Mouse (Mus musculus) embryonic facial prominence, embryonic 11.5 days (tissue): ENCODE results near the gene Slc17a5. TPM values are rescaled to one million over a fixed set of nuclear protein-coding genes. Genes with fewer than 3 reads are reported as not detected.

Experiments
- polyA plus RNA-seq: library from polyadenylated mRNA; unstranded; fragments of >200 nt; fragmentation: Nextera tagmentation; extraction: Ambion mirVana; gene quantifications from 2 replicates; pipeline ENCODE4 v1.2.1, GENCODE M21; 2014

The Slc17a5 gene
- polyA plus RNA-seq, 1 experiment from 2014 or later, result 11.8 TPM

Other genes with a start within 250 kb of the Slc17a5 start
- not detected in 2 replicates for gene Gsta2, start 232.3 kb downstream of the Slc17a5 start, polyA plus RNA-seq
- not detected in 2 replicates for gene Dppa5a, start 219.9 kb downstream of the Slc17a5 start, polyA plus RNA-seq
- 1.4 and 1.9 TPM in 2 replicates for gene Ooep, start 209.3 kb downstream of the Slc17a5 start, polyA plus RNA-seq
- 0.15 TPM in 1 of 2 replicates, not detected in the other for gene Ddx43, start 192.3 kb downstream of the Slc17a5 start, polyA plus RNA-seq
- 0.84 and 0.92 TPM in 2 replicates for gene Cgas, start 144.8 kb downstream of the Slc17a5 start, polyA plus RNA-seq
- 21.4 and 24.7 TPM in 2 replicates for gene Mto1, start 139.8 kb downstream of the Slc17a5 start, polyA plus RNA-seq
- gene Gm17324, start 139.3 kb downstream of the Slc17a5 start, polyA plus RNA-seq, result 0.32 and 0.70 TPM in 2 replicates
- 5,291 and 5,417 TPM in 2 replicates for gene Eef1a1, start 98.9 kb downstream of the Slc17a5 start, polyA plus RNA-seq
- 6.0 and 6.2 TPM in 2 replicates for gene Cd109, start 27.5 kb upstream of the Slc17a5 start, polyA plus RNA-seq